Mouse (Mus musculus) monocyte, adult 2 months (primary cell): ENCODE data around the gene Lmbrd1.
"Not testable (repeated sequence)": the region's sequence is repeated elsewhere in the genome, so short reads cannot be mapped to it uniquely, and the experiment has no call there.

Source experiments
- DNase-seq, 2 experiments: peaks; one replicate each; pipeline ENCODE4 v3.0.0; 2022; ENCODE audit warnings: low spot score in 2 of 2, low read depth in 1 of 2

Lmbrd1 gene

DNA sequence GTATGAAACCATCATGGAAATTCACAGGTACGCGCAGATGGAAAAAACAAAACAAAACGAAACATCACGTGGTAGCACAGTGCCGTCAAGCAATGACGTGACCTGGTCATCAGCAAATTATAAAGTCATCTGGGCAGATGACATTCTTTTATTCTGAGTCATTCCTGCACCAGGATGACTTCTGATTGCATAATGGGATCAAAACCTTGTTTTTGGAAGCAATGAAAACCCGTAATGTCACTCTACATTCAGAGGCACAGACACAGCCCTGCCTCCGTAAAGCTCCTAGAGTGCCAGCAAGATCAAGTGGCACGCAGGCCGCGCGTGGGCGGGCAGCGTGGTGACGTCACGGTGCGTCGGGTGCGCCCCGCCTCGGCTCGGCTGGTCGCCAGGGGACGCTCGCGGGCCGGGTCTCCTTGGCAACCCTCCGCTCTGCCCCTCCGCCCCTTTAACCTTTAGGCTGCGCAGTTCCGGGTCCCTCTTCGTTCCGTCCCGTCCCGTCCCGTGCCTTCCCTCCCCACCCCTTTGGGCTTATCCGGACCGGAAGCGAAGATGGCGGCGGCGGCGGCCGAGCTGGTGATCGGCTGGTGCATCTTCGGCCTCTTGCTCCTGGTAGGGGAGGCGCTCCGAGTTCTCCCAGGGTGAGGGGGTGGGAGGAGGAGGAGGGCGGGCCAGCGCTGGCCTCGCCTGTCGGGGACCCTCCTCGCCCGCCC, at the start of gene Lmbrd1:
Gene Lmbrd1, plus strand, starts transcription at position 426 of the 713 bp plus-strand sequence.
- peak; percentile 86 to 96 for DNase-seq

DNA sequence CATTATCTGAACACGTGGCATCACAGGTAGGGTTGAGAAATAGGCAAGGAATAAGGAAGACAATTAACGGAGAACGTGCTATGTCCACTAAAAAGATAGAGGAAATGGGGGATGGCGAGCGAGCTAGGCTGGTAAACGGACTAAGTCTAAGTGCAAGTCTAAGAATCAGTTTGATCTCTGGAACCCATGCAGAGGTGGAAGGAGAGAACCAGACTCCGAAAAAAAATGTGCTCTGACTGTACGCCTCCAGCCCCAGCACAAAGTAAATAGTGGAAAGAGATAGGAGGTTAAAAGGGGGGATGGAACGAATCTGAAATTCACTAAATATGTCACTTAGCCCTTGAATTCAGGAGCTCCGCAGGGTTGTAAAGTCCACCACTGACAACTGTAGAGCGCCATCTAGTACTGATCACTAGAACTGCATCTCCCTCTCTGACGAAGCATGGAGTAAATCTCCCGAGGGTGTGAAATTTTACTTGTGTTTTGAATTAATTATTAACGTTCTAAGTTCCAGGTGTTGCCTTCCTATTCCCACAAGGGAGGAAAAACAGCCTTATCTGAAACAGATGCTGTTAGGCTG, 44.8 kb upstream of the Lmbrd1 start:
- no peak for DNase-seq

DNA sequence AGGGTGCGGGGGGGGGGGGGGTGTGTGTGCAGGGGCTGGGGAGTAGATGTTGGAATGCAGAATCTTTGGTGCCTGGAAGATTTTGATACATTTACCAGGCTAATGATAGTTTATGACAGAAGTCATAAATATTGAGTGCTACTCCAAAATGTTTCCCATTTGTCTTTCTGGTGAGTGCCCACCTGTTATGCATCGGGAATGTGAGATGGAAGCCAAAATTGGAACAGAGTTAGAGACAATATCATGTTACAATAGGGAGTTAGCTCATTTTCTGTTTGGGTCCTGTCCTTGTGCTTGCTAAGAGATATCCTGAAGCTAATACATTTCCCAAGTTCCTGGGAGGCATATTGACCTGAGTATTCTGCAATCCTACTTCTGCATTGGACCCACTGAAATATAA, 28.3 kb upstream of the Lmbrd1 start:
- DNase-seq = no peak

DNA sequence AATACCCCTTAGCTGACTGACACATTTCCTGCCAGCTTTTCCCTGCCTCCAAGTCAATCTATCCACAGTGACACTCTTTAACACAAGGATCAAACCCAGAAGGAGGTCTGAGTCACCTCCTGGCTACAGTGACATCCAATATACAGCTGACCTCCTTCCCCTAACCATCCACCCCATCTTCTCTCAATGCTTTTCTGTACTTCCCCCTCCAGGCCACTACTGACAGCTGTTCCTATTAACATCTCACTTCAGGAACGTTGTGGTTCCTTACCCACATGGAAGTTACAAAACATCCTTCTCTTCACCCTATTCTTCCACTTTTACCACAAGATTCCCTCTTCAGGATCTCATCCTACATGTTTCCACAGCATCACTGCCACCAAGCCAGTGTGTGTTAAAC, 18.5 kb upstream of the Lmbrd1 start:
- no peak for DNase-seq

DNA sequence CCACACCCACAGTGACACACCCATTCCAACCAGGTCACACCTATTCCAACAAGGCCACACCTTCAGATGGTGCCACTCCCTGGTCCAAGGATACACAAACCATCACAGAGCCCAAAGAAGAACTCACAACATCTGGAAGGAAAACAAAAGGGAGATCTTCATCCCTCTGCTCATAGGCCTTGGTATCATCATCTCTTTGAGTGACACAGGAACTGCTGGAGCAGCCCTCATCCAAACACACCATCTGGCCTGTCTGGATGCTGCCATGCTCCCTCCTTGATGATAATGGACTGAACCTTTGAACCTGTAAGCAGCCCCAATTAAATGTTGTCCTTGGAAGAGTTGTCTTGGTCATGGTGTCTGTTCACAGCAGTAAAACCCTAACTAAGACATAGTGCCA, 17.8 kb upstream of the Lmbrd1 start:
- not testable (repeated sequence) for DNase-seq

DNA sequence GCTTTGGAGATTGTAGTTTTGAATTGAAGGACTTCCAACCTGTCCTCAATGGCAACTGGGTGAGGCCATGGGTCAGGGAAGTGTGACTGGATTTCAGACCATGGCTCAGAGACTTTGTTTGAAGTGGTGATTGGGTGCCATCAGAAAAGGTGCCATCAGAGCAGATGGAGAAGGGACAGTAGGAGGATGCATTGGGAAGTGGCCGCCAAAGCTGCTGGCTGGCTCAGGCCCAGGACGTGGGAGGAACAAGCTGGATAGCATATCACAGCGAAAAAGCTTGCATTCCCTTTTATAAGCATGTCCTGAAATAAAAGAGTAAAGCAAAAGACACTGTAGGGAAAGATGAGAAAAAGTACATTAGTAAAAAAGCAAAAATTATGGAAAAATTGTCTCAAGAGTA, 16.9 kb upstream of the Lmbrd1 start:
- no peak for DNase-seq

DNA sequence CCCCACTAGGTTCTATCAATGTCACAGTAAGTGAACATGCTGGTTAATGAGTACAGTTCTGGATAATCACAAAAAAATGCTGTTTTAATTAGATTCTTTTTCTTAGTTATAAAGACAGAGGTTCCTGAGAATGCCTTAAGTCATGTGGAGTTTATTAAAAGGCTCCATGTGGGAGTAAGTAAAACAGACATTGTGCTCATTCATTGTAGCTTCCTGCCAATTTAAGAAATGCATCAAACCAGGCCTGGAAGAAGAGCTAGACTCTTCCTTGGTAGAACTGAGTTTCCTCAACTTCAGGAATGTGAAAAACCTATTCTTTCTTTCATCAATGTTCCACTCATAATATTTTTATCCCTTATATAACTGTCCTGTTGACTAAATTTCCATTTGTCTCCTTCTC, 14.3 kb upstream of the Lmbrd1 start:
- no peak for DNase-seq

DNA sequence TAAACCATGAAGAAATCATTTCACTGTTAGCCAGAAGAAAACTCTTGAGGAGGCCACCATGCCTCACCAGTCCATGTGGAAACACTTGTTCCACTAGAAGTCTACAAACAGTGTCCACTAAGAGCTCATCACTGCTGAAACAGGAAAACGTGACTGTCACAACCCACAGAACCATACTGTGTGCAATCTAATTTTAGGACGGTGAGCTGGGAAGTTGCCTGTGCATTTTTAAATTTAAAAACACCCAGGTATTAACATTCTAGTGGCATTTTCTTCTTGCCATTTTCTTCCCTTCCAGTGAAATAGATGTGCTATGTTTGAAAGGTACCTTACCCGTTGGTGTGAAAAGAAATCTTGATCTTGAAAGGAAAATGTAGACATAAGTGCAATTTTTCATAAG, 5.2 kb upstream of the Lmbrd1 start:
- no peak for DNase-seq

DNA sequence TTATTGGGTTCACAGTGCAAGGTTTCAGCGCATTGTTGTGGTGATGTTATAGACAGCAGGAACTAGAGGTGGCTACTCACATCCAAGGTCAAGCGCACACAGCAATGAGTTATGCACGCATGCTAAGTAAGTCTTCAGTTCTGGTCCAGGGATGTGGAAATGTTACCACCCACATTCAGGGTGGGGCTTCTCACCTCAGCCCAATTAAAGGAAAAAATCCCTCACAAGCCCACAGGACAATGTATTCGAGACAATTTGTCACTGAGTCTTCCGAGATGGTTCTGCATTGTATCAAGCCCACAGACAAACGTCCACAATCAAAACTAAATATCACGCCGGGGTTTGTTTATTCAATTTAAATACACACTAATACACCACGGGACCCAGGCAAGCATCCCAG, 724 bp upstream of the Lmbrd1 start:
- DNase-seq = no peak

DNA sequence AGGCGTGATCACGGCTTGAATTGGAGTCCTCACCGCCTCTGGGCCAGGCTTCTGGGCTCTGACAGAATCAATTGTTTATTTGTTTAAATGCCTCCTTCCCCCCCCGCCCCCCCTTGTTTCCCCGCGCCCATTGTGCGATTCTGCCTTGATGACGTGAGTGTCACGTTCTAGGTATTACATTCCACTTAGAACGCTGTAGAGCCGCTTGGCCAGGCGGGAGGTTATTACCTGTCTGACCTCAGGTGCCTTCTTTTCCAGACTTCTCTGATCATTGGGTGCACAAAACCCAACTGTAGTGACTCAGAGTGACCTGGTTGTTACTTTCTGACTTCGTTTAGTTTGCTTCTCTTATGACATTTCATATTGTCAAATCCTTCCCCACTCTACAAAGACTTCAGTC, 641 bp downstream of the Lmbrd1 start:
- DNase-seq = no peak

DNA sequence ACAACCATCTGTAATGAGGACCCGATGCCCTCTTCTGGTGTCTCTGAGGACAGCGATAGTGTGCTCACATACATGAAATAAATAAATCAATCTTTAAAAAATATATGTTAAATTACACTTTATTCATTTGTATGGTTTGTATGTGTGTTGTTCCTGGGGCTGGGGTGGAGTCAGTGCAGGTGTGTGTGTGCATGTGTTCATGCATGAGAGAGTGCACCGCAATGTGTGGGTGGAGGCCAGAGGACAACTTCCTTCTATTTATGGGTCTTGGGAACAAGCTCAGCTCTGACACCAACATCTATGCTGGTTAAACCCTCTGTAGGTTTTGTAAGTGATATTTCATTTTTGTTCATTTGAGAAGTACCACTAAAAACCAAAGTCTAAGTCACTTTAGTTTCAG, 2.6 kb downstream of the Lmbrd1 start:
- no peak for DNase-seq

DNA sequence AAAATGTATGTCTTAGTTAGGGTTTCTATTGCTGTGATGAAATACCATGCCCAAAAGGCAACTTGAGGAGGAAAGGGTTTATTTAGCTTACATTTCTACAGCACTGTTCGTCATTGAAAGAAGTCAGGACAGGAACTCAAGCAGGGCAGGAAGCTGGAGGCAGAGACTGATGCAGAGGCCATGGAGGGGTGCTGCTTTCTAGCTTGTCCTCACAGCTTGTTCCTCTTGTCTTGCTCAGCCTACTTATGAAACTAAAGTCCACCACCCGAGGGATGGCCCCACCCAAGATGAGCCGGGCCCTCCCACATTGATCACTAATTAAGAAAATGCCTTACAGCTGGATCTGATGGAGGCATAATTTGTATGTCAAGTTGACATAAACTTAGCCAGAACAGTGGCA, 3.5 kb downstream of the Lmbrd1 start:
- no peak for DNase-seq

DNA sequence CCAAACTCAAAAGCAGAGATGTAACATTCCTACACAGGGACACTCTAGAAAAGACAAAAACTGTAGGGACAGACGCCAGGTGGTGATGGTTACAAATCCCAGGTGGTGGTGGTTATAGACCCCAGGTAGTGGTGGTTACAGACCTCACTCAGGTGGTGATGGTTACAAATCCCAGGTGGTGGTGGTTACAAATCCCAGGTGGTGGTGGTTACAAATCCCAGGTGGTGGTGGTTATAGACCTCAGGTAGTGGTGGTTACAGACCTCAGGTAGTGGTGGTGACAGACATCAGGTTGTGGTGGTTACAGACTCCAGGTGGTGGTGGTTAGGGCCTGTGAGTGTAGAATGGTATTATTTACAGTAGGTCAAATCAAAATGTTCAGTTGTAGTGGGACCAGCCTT, 5.5 kb downstream of the Lmbrd1 start:
- DNase-seq = no peak

DNA sequence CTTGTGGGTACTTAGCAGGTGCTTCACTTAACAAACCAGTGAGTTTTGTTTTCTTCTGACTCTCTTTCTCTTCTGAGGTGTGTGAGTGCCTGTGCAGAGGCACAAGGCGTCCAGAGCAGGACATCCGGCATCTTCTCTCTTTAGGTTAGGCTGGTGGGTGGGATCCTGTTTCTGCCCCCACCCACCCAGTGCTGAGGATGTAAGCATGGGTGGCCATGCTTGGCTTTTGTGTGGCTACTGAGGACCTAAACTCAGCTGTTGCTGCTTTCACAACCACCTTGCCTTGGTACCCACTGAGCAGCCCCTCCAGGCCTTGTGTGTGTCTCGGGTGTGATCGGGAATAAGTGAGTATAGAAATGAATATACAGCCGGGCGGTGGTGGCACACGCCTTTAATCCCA, 7.2 kb downstream of the Lmbrd1 start:
- DNase-seq = no peak

DNA sequence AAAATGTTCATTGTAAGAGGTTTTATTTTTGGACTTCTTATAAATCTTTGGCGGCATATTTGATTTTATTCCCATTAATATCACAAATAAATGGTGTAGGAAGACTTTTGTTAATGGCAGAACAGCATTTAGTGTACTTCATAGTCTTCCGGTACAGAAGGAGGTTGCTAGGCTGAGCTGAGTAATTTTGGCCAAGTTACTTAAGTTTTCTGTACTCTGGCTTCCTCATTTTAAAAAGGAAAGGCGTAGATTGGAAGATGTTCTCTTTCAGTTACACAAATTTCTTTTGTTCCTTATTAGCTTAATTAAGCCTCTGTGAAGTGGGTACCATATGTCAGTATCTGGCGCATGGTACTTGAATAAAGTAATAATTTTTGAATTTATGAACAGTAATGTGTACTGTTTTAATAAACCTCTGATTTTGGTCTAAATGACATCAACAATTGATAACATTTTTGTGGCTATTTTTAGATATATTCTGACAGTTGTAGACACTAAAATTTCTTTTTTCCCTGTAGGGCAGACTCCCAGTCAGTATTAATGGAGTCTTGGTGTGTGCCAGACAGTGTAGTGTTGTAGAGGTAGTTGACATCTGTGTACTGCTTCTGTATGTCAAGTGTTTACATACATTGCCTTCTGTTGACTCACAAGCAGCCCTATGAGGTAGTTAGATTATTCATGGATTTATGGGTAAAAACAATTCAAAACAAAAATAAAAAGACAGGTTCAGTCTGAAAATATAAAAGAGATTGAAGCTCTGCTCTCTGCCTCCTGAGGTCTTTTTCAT, 8.0 kb downstream of the Lmbrd1 start:
- DNase-seq = no peak

DNA sequence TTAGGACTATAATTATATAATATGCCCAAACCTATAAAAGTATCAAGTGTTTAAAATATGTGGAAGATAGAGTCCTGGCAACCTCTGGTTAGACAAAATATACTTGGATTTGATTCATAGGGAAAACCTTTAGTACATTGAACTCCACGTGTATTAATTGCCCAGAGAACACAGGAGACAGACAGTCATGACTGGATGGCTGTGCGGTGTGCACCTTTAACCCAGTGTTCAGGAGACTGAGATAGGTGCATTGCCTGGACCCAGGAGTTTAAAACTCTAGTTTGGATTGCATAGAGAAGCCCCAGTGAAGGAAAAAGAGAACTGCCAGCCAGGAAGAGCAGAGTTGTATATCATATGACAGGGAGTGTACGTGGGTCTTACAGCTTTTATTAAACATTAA, 19.2 kb downstream of the Lmbrd1 start:
- no peak for DNase-seq

DNA sequence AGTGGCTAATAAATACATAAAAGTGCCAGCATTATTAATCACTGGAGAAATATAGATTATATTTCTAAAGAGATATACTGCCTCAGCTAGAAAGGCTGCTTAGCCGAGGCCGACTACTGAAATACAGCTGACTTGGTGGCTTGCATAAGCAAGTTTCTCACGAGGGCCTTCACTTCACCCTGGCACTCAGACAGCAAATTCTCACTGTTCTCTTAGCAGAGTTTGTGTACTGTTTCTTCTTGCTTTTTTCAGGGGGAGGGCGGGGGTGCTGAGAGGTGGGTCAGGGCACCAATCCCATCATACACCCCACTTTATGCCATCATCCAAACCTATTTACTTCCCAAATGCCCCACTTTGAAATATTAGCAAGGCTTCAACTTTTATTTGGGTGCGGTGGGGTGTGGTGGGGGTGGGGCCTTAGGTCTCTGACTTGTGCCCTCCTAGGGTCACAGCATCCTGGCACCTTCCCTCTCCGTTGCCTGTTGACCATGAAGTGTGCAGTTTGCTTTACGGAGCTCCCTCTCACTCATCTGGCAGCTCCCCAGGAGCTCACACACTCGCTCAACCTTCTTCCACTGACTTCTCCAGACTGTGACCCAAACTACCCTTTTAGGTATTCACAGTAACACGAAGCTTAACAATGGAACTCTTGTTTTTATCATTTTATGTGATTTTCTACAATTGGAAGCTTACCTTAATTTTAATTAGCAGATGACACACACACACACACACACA, 19.9 kb downstream of the Lmbrd1 start:
- DNase-seq = no peak

DNA sequence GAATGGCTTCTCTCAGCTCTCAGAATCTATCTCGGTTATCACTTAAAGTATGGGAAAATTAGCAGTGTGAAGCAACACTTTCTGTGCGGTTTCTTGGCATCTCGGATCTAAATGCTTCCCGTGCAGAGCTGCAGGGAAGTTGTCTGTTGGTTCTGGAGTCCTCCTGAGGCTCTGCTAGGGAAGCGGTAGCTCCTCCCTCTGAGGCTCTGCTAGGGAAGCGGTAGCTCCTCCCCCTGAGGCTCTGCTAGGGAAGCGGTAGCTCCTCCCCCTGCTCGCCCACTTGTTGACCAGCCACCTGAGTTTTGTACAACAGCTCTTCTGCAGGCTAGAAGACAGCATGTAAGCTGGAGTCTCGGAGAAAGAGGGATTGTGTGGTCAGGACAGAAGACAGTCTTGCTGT, 20.9 kb downstream of the Lmbrd1 start:
- DNase-seq = no peak

DNA sequence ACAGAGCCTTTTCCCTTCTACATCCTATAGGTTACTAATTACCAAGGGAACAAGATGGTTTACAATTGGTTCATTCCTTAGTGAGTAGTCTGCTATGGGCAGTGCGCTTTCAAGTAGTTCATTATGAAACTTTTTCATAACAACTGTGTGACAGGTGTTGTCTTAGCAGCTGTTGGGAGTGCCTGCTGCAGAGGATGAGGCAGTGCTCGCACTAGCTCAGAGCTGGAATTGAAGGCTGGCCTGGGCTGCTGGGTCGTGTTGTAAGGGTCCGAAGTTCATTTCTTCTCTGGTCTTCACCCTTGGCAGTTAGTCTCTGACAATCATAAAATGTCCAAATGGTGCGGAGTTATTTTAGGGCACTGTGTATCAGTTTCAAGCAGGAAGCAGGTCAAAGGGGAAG, 21.8 kb downstream of the Lmbrd1 start:
- no peak for DNase-seq

DNA sequence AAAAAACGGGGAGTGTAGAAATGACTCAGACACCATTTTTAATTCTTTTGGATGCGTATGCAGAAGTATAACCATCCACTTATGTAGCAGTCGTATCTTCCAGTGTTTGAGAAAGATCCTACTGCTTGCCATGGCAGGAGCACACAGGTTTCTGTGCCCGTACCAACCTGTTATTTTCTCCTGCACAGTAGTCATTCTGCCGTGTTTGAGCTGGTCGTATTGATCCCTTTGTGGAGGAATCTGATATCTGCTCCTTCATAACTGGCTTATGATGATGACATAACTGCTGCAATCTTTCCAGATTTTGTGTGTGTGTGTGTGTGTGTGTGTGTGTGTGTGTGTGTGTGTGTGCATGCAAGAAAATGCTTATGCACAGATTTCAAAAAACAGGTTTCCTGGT, 25.4 kb downstream of the Lmbrd1 start:
- no peak for DNase-seq

DNA sequence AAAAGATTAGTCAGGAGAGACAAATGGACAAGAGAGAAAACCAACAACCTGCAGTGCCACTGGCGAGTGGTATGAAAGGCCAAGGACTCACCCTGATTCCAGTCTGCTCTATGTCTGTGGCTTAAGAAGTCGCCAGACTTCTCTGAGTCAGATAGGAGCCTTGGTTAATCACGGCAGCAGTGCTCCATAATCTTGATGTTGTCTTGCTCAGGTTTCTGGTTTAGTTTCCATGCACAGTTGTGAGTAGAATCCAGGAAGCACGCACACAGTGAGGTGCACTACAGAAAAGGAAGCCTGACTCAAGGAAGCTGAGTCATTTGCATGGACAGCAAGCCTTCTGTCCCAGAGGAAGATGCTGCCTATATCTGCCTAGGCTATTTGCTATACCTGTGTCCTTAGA, 37.9 kb downstream of the Lmbrd1 start:
- no peak for DNase-seq

DNA sequence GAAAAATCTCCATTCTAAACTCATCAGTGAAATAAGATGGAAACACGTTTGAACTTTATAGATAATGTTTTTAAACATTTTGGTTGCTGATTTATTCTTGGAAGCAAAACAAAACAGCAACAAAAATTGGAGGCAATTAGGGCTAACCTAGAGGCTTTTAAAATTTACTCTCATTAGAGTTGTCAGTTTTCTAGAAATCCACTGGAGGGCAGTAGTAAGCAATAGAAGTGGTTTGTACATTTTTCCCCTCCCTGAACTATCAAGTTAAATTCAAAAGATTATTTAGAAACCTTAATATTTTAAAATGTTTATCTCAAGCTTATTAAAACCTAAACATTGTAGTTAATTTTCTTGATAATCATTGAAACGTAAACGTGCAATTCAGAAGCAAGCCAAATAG, 41.2 kb downstream of the Lmbrd1 start:
- no peak for DNase-seq
